Mouse (Mus musculus): ENCODE data around the gene Hoxc9.

The Hoxc9 gene

GRCm38 (mm10) chr15:102955833-102956640 is 20.2 kb upstream of the Hoxc9 start:
- no peak for DNase-seq (ENCODE audit: low spot score)

DNA sequence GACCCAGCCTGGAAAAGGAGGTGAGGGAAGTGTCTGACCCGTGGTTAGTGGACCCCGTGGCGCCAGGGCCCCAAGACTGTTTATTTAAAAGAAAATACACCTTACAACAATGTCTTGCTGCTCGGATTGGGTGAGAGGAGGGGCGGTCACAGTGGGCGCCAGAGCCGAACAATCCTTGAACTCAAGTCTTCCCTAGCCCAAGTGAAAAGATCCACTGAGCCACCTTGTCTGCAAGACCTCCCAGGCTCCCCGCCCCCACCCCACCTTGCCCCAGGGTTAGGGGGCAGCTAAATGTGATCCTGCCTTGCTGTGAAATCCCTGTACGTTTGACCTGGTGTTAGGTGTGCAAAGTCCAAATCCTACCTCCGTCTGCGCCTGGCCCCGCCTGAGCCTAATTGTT is 19.3 kb upstream of the Hoxc9 start:
- DNase-seq (ENCODE audit: low spot score) = no peak

DNA sequence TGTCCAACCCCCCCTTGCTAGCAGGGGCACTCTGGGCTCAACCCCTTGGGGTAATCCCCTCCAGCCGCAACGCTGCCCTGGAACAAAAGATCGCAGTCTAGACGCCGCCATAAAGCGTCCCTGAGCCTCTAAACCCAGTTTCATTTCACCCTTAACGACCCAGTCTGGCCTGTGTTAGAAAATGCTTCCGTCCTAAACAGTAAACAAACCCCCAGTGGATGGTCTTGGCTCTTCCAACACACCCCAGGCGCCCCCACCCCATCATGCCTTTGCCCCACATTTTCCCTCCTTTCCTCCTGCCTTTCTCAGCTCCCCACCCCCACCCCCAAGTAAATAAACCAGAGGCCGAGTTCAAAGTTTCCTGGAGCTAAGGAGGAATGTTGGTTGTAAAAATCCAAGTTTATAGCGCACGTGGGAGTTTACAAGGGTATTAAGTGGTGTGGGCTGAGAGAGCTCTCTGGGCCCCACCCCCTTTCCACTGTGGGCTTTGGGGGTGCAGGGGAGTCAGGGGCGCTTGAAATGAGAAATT is 16.5 kb upstream of the Hoxc9 start:
- no peak for DNase-seq (ENCODE audit: low spot score)

DNA sequence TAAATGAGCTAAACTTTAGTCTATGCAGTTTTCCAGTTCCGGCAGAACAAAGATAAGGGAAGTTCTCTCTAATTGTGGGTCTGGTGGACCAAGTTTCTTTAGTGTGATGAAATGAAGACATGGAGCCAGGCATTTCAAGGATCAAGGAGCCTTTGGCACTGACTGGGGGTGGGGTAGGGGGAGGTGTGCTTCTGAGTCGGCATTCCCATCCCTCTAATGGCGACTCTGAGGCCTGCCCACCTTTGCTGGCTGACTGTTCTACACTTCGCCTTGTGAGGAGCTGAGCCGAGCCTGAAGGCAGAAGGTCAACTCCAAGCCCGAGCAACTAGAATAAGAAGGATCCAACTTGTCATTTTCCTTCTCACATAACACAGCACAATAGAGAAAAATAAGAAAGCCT is 14.5 kb upstream of the Hoxc9 start:
- DNase-seq (ENCODE audit: low spot score) = no peak

DNA sequence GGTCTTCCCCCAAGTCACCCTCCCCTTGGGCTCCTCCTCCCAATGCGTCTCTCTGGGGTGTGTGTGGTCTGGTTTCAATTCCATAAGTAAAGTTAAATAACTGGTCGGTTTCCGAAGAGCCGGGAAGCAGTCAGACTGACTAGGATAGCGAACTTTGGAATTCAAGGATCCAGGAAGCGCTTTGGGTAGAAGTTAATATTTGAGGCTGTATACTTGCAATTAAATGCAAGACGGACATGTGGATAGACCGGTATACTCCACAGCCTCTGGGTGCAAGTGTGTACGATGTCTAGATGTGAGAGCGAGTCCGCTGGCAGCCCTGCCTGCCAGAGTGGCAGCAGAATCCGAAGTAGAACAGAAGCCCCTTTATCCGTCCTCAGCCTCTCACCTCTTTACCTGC is 13.7 kb upstream of the Hoxc9 start:
- no peak for DNase-seq (ENCODE audit: low spot score)

DNA sequence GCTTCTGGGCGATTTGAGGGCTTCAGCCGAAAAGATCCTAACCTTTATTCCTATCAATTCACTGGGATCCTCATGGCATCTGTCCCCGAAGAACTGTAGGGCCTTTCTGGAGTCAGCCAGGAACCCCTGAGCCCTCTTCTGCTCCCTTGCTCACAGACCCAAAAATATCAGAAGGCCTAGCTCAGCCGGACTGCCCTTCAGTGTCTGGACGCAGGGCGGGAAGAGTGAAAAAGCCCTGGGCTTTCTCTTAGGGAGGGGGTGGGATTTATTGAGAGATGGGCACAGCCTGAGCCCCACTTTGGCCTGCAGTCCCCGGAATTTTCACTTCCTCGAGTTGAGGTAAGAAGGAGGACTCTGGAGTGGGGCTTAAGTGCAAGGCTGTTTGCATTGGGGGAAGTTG is 13.0 kb upstream of the Hoxc9 start:
- no peak for DNase-seq (ENCODE audit: low spot score)

- no peak for DNase-seq (ENCODE audit: low spot score)
Observed at GRCm38 (mm10) chr15:102963671-102964640, 12.3 kb upstream of the Hoxc9 start.

- DNase-seq (ENCODE audit: low spot score) = no peak
Observed at GRCm38 (mm10) chr15:102965003-102965891, 11.0 kb upstream of the Hoxc9 start.

DNA sequence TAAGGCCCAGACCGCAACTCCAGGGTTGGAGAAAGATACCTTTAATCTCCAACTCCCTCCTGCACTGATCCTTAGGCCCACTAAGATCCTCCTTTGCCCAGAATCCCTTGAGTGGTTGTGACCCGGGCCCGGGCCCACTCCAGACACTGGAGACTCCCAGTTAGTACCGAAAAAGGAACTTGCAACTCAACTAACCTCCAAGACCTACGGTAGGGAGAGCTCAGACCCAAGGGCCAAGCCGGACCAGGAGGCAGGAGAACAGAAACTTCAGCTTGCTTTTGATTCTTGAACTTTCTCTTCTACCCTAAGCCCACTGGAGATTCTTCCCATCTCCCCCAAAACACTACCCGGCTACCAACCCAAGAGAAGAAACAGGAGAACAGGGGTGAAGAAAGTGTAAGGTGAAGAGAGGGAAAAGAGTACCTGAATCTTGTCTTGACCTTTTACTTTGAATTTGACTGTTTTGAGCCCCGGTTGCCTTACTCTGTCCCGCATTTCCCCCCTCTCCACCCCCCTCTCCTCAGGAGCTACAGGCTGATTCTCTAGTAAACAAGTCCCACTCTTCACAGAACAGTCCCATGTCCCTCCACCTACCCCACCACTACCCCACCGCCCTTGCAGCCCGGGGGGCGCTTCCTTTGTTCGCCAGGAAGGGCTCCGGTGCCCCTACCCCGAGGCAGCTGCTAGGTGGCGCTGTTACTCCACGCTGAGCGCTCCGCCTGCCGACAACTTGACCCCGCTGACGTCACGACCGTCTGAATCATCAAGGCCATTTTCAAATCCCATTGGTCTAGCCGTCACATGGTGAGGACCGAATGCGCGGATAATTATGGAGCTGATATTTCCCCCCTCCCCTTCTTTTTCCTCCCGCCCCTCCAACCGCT is 10.1 kb upstream of the Hoxc9 start:
- DNase-seq (ENCODE audit: low spot score) = peak; percentile 71

GRCm38 (mm10) chr15:102966776-102967311 is 9.4 kb upstream of the Hoxc9 start, which contains the start of gene Hoxc10:
Gene Hoxc10 (plus strand): TSS chr15:102966796.
- DNase-seq (ENCODE audit: low spot score) = no peak

DNA sequence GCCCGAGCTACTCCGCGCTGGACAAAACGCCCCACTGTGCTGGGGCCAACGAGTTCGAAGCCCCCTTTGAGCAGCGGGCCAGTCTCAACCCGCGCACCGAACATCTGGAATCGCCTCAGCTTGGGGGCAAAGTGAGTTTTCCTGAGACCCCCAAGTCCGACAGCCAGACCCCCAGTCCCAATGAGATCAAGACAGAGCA is 9.0 kb upstream of the Hoxc9 start, which contains the start of gene Hoxc5:
Hoxc5 (plus strand) TSS at position 132 of the 199 bp plus-strand sequence.
- DNase-seq (ENCODE audit: low spot score) = no peak

GRCm38 (mm10) chr15:102967511-102968397 is 8.5 kb upstream of the Hoxc9 start:
- no peak for DNase-seq (ENCODE audit: low spot score)

DNA sequence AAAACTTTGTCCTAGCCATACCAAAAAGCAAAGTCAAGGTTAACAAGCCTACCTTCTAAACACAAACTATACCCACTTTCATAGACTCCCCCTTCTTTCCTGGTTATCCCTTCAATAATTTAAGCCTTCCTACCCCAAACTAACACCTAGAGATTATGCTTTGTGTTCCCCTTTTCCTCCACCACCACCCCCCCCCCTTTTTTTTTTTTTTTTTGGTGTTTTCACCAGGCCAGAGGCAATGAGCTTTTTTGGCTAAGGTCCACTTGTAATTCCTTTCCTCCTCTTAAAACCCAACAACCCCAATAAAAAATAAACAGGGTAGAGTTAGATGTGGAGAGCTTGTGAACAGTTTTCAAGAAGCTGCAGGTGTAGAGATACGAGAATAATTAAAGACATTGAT is 6.9 kb upstream of the Hoxc9 start:
- DNase-seq (ENCODE audit: low spot score) = no peak

DNA sequence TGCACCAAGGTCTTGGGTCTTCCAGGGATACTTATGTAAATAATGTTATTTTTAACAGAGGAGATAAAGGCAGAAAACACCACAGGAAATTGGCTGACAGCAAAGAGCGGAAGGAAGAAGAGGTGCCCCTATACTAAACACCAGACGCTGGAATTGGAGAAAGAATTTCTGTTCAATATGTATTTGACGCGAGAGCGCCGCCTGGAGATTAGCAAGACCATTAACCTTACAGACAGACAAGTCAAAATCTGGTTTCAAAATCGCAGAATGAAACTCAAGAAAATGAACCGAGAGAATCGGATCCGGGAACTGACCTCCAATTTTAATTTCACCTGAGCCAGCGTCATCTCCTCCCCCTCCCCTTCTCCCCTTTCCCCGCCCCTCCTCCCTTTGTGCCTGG is 5.5 kb upstream of the Hoxc9 start:
- DNase-seq (ENCODE audit: low spot score) = no peak

- DNase-seq (ENCODE audit: low spot score) = no peak
Observed at GRCm38 (mm10) chr15:102972254-102972653, 4.0 kb upstream of the Hoxc9 start.

DNA sequence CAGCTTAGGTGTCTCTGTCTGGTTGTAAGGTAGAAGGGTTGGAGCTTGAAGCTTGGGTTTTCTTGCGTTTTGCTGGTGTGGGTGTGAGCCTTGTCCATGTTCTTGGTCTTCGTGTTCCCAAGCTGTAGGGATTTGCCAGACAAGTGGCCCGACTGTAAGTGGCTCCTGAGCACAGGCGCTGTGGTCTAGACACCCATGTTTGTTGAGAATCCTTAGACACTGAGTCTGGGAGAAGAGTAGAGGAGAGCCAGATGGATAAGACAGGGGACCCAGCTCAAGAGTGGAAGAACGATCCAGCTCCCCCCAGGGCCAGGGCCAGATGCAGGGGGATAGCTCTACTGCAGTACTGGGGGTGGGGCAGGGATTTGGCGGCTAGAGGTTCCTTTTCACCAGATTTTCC is 3.5 kb upstream of the Hoxc9 start:
- DNase-seq (ENCODE audit: low spot score) = no peak

GRCm38 (mm10) chr15:102975034-102975433 is 1.2 kb upstream of the Hoxc9 start:
- no peak for DNase-seq (ENCODE audit: low spot score)

- DNase-seq (ENCODE audit: low spot score) = no peak
Observed at GRCm38 (mm10) chr15:102975688-102976111, 539 bp upstream of the Hoxc9 start.

DNA sequence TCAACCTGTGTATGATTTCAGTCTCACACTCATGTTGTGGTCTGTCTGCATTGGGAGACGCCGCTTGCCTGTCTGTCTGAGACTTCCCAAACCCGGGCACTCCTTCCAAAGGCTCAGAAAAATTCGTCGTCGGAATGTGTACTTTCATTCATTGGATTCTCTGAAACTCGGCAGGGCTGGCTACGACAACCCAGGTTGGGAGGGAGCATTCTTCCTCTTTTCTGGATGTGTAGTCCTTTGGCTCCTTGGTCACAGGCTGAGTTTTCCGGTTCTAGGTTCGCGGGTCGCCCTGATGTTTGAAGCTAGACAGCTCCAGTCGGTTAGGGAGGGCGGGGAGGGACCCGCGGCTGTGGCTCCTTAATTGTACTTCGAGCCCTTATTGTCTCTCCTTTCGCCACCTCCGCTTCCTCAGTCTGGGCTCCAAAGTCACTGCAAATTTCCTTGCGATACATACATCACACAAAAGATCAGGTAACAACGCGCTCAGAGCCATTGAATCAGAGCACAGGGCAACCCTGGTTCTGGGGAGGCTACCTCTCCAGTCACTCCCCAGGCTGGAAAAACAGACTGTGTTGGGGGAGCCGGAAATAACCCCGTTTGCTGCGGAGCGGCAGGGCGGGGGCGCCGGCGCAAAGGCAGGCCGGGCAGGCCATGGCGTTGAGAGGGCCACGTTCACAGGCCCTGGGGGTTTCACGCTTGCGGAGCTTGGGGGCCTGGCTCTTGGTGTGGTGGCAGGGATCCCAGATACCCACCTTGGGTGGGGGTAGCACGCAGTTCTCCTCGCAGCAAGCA is 588 bp downstream of the Hoxc9 start:
- DNase-seq (ENCODE audit: low spot score) = no peak
